22 mouse cellular contexts compared by ENCODE assay signal in the genomic region with DNA sequence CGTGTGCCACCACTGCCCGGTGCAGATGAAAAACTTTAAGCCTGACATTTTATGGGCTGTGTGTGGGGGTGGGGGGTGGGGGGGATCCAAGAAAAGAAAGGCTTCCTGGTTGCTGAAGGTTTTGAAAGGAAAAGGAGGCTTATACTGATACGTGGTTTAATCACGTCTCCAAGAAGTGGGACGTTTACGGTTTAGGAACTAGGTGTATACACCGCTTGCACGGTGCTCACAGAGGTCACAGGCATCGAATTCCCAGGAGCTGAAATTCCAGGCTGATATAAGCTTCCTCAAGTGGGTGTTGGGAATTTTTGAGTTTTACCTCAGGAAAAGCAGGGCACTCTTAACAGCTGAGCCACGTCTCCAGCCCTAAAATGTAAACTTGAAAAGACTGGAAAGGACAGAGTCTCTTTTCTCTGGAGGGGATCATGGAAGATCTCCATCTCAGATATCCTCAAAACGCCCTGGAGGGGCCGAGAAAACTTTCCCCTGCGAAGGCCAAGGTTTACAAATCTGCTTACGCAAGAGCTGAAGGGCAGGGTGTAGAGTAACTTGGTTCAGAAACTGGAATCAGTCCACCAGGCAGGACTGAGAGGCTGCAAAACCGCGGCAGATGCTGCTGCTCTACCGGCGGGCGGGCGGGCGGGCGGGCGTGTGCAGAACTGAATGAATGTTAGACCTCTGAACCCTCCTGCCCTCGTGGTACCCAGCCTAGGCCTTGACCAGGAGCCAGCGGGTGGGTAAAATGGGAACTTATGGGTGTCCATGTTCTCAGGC. TPM values are rescaled to one million over a fixed set of nuclear protein-coding genes. Genes with fewer than 3 reads are reported as not detected.
DNase-seq lines count a peak whose midpoint lies in the region; ATAC-seq and TF ChIP-seq lines count a peak whose summit lies in the region.
"Had no signal": no experiment of that assay in that cellular context is flagged by ENCODE, and none has a peak within 500 bp of the region (broad histone marks: within the 10 kb centered on the region; RNA-seq: fewer than 3 reads in every experiment).

No protein-coding gene starts in this region.

- intact Hi-C loops in heart, postnatal 25 days (cut with DNase I) = no loop called here

- H3K27ac ChIP-seq in hindbrain, embryonic 10.5 days = no peak overlapping the region
- H3K27ac ChIP-seq in hindbrain, embryonic 14.5 days = no peak overlapping the region
- no peak overlapping the region for H3K27ac ChIP-seq in lung, postnatal 0 days (ENCODE audit: low read length)
- H3K27ac ChIP-seq in embryonic facial prominence, embryonic 10.5 days (replicated peaks) = no peak overlapping the region
- H3K27ac ChIP-seq: heart, embryonic 10.5 days; intestine, embryonic 15.5 days; liver, embryonic 13.5 days had no signal

- H3K27me3 ChIP-seq in hindbrain, embryonic 10.5 days (ENCODE audit: insufficient read depth, poor library complexity, severe bottlenecking) = peaks cover 99% of the 10 kb centered on the region
- H3K27me3 ChIP-seq in hindbrain, embryonic 14.5 days (ENCODE audit: control insufficient read depth, insufficient read depth, low read length) = peaks cover 98% of the 10 kb centered on the region
- peaks cover 90% of the 10 kb centered on the region for H3K27me3 ChIP-seq in lung, postnatal 0 days (replicated peaks; ENCODE audit: insufficient read depth, low read length)
- peaks cover 99% of the 10 kb centered on the region for H3K27me3 ChIP-seq in embryonic facial prominence, embryonic 10.5 days (replicated peaks; ENCODE audit: low read depth, poor library complexity, severe bottlenecking)

- no peak for TF ChIP-seq EP300 in lung, postnatal 0 days (IDR thresholded peaks at IDR 0.05)

- no peak for ATAC-seq in hindbrain, embryonic 14.5 days (ENCODE audit: low FRiP score)
- ATAC-seq in lung, postnatal 0 days = no peak
- ATAC-seq in megakaryocyte progenitor cell, adult 5-6 weeks (replicated peaks; ENCODE audit: poor library complexity) = peak; percentile 41
- ATAC-seq: intestine, embryonic 15.5 days had no signal

- peak; percentile 32 for DNase-seq in hindbrain, embryonic 10.5 days (ENCODE audit: low spot score)
- DNase-seq in hindbrain, embryonic 14.5 days (ENCODE audit: low spot score) = no peak
- peak; percentile 47 for DNase-seq in lung, postnatal 36 days
- no peak for DNase-seq in lung, postnatal 0 days (ENCODE audit: low spot score)
- DNase-seq in embryonic facial prominence, embryonic 10.5 days (ENCODE audit: low spot score) = peak; percentile 49
- DNase-seq in heart, postnatal 25 days (ENCODE audit: low spot score) = no peak
- DNase-seq: cerebellum, adult 18-20 months; forebrain, postnatal 0 days; gastrocnemius, postnatal 10 days; heart, postnatal 36 days; layer of hippocampus, postnatal 36 days; left cerebral cortex, postnatal 4 days; liver, embryonic 13.5 days; lung, postnatal 10 days; retina, postnatal 1 day; thymus, adult 18-20 months had no signal

- WGBS in hindbrain, embryonic 10.5 days = 1% methylated on average over 25 of the region's 25 CpGs
- 2% methylated on average over 25 of the region's 25 CpGs for WGBS in hindbrain, embryonic 14.5 days
- 3% methylated on average over 25 of the region's 25 CpGs for WGBS in lung, postnatal 0 days
- WGBS in embryonic facial prominence, embryonic 10.5 days = under 1% methylated on average over 25 of the region's 25 CpGs

- H3K9me3 ChIP-seq in hindbrain, embryonic 10.5 days = no peaks in the 10 kb centered on the region
- no peaks in the 10 kb centered on the region for H3K9me3 ChIP-seq in hindbrain, embryonic 14.5 days (ENCODE audit: control insufficient read depth, low read length)
- H3K9me3 ChIP-seq in lung, postnatal 0 days (ENCODE audit: low read length) = no peaks in the 10 kb centered on the region
- no peaks in the 10 kb centered on the region for H3K9me3 ChIP-seq in embryonic facial prominence, embryonic 10.5 days
- H3K9me3 ChIP-seq: heart, embryonic 10.5 days; intestine, embryonic 15.5 days; liver, embryonic 13.5 days had no signal

- no peak overlapping the region for H3K4me3 ChIP-seq in hindbrain, embryonic 10.5 days
- no peak overlapping the region for H3K4me3 ChIP-seq in hindbrain, embryonic 14.5 days (replicated peaks; ENCODE audit: low read length)
- no peak overlapping the region for H3K4me3 ChIP-seq in lung, postnatal 0 days (ENCODE audit: low read depth, low read length)
- H3K4me3 ChIP-seq in embryonic facial prominence, embryonic 10.5 days = no peak overlapping the region
- H3K4me3 ChIP-seq: heart, embryonic 10.5 days; intestine, embryonic 15.5 days; liver, embryonic 13.5 days had no signal

- H3K36me3 ChIP-seq in hindbrain, embryonic 10.5 days = no peaks in the 10 kb centered on the region
- no peaks in the 10 kb centered on the region for H3K36me3 ChIP-seq in hindbrain, embryonic 14.5 days (replicated peaks; ENCODE audit: control insufficient read depth, insufficient read depth)
- H3K36me3 ChIP-seq in lung, postnatal 0 days (ENCODE audit: insufficient read depth, low read length) = no peaks in the 10 kb centered on the region
- H3K36me3 ChIP-seq in embryonic facial prominence, embryonic 10.5 days (replicated peaks) = no peaks in the 10 kb centered on the region
- H3K36me3 ChIP-seq: heart, embryonic 10.5 days; intestine, embryonic 15.5 days; liver, embryonic 13.5 days had no signal

- no peak for TF ChIP-seq CTCF in lung, postnatal 0 days (IDR thresholded peaks at IDR 0.05)

- H3K4me1 ChIP-seq in hindbrain, embryonic 10.5 days (replicated peaks) = peaks cover 2% of the 10 kb centered on the region; the same call in 1 of the 2 replicates
- no peaks in the 10 kb centered on the region for H3K4me1 ChIP-seq in hindbrain, embryonic 14.5 days (replicated peaks; ENCODE audit: control insufficient read depth, insufficient read depth, low read length)
- no peaks in the 10 kb centered on the region for H3K4me1 ChIP-seq in lung, postnatal 0 days (ENCODE audit: insufficient read depth, low read depth, low read length)
- no peaks in the 10 kb centered on the region for H3K4me1 ChIP-seq in embryonic facial prominence, embryonic 10.5 days
- H3K4me1 ChIP-seq: heart, embryonic 10.5 days; intestine, embryonic 15.5 days; liver, embryonic 13.5 days had no signal

- H3K4me2 ChIP-seq in hindbrain, embryonic 14.5 days (replicated peaks) = no peak overlapping the region
- no peak overlapping the region for H3K4me2 ChIP-seq in lung, postnatal 0 days (replicated peaks; ENCODE audit: low read depth, low read length)
- H3K4me2 ChIP-seq: intestine, embryonic 15.5 days; liver, embryonic 13.5 days had no signal

- H3K9ac ChIP-seq in hindbrain, embryonic 14.5 days = no peak overlapping the region
- no peak overlapping the region for H3K9ac ChIP-seq in lung, postnatal 0 days (replicated peaks; ENCODE audit: low read depth)
- H3K9ac ChIP-seq: forebrain, postnatal 0 days; intestine, embryonic 15.5 days; liver, embryonic 13.5 days had no signal

RNA-seq across cellular contexts. Expression of gene Cdkn2a, which starts 18.5 kb away (rescaled TPM):
- polyA plus RNA-seq in hindbrain, embryonic 10.5 days (2016; fragmentation: Nextera tagmentation; extraction: Ambion mirVana) = not detected in 2 replicates
- not detected in 2 replicates for polyA plus RNA-seq in hindbrain, embryonic 14.5 days (2014; fragmentation: Nextera tagmentation; extraction: Ambion mirVana)
- polyA plus RNA-seq in lung, postnatal 0 days (2015; fragmentation: Nextera tagmentation; extraction: Ambion mirVana) = not detected in 2 replicates
- not detected in 2 replicates for polyA plus RNA-seq in embryonic facial prominence, embryonic 10.5 days (2016; fragmentation: Nextera tagmentation; extraction: Ambion mirVana)
- total RNA-seq in megakaryocyte progenitor cell, adult 5-6 weeks (2015) = not detected in 2 replicates
- 0.78 TPM in 1 of 2 replicates, not detected in the other for total RNA-seq in megakaryocyte progenitor cell, adult 5-6 weeks (2017)
- not detected for total RNA-seq in heart, postnatal 25 days (2021)
- total RNA-seq: forebrain, postnatal 0 days; heart, postnatal 36 days; layer of hippocampus, postnatal 36 days; monocyte, adult 5-6 weeks; neutrophil, adult 5-6 weeks had no signal
- polyA plus RNA-seq: embryonic facial prominence, embryonic 11.5 days; forebrain, postnatal 0 days; heart, embryonic 10.5 days; intestine, embryonic 15.5 days; liver, embryonic 13.5 days had no signal

RNA-seq across cellular contexts. Expression of gene Cdkn2b, which starts 34.8 kb away (rescaled TPM):
- 0.54 and 2.2 TPM in 2 replicates for polyA plus RNA-seq in hindbrain, embryonic 10.5 days (2016; fragmentation: Nextera tagmentation; extraction: Ambion mirVana)
- 1.3 and 1.4 TPM in 2 replicates for polyA plus RNA-seq in hindbrain, embryonic 14.5 days (2014; fragmentation: Nextera tagmentation; extraction: Ambion mirVana)
- 92.2 and 108 TPM in 2 replicates for polyA plus RNA-seq in lung, postnatal 0 days (2015; fragmentation: Nextera tagmentation; extraction: Ambion mirVana)
- polyA plus RNA-seq in embryonic facial prominence, embryonic 10.5 days (2016; fragmentation: Nextera tagmentation; extraction: Ambion mirVana) = 0.88 and 1.2 TPM in 2 replicates
- not detected in 2 replicates for total RNA-seq in megakaryocyte progenitor cell, adult 5-6 weeks (2015)
- not detected in 2 replicates for total RNA-seq in megakaryocyte progenitor cell, adult 5-6 weeks (2017)
- under 1 TPM; 0.65 to 0.87 TPM for total RNA-seq in heart, postnatal 25 days (2021)
- total RNA-seq: monocyte, adult 5-6 weeks; neutrophil, adult 5-6 weeks had no signal

Comparison
In these comparisons a context has a peak if more than half of its experiments do, and no peak if none do; other contexts are left out.
1. DNase-seq: peak in hindbrain, embryonic 10.5 days (single experiment), lung, postnatal 36 days (single experiment) and embryonic facial prominence, embryonic 10.5 days (single experiment); none in hindbrain, embryonic 14.5 days (single experiment), lung, postnatal 0 days (single experiment) and heart, postnatal 25 days (single experiment).
2. RNA of gene Cdkn2b, which starts 34.8 kb away (polyA plus RNA-seq): 92.2 to 108 TPM in lung, postnatal 0 days; 0.54 to 2.2 TPM in hindbrain, embryonic 10.5 days, 1.3 to 1.4 TPM in hindbrain, embryonic 14.5 days and 0.88 to 1.2 TPM in embryonic facial prominence, embryonic 10.5 days; every median in the first group is over 10 times any median in the second.